In genomic region chr5:24100106-24100809, GRCm38 (mm10) we compare ENCODE assay signal across 8 mouse cellular contexts. TPM values are rescaled to one million over a fixed set of nuclear protein-coding genes. Genes with fewer than 3 reads are reported as not detected.
DNase-seq lines count a peak whose midpoint lies in the region; ATAC-seq lines count a peak whose summit lies in the region.

TSS of gene Klhl7 (plus strand) at chr5:24100605.

- WGBS in heart, embryonic 14.5 days: 3% methylated on average over 47 of the region's 47 CpGs
- 2% methylated on average over 47 of the region's 47 CpGs for WGBS in liver, embryonic 15.5 days (ENCODE audit: insufficient replicate concordance)
- WGBS in neural tube, embryonic 12.5 days: 1% methylated on average over 47 of the region's 47 CpGs

- H3K9ac ChIP-seq in heart, embryonic 14.5 days (ENCODE audit: low read length): peak within 1 kb of the TSS; percentile 88
- H3K9ac ChIP-seq in liver, embryonic 15.5 days: peak within 1 kb of the TSS; percentile 91
- peak within 1 kb of the TSS; percentile 89 for H3K9ac ChIP-seq in neural tube, embryonic 12.5 days

- H3K9me3 ChIP-seq in heart, embryonic 14.5 days (ENCODE audit: control insufficient read depth, low read length): no peaks in the 10 kb centered on the region
- no peaks in the 10 kb centered on the region for H3K9me3 ChIP-seq in liver, embryonic 15.5 days (replicated peaks)
- H3K9me3 ChIP-seq in neural tube, embryonic 12.5 days: no peaks in the 10 kb centered on the region

- no peaks in the 10 kb centered on the region for H3K27me3 ChIP-seq in heart, embryonic 14.5 days (ENCODE audit: control insufficient read depth, insufficient read depth, low read length)
- H3K27me3 ChIP-seq in liver, embryonic 15.5 days: peaks cover 4% of the 10 kb centered on the region; the same call in 1 of the 2 replicates
- no peaks in the 10 kb centered on the region for H3K27me3 ChIP-seq in neural tube, embryonic 12.5 days (replicated peaks)

- ATAC-seq in CD4-positive, CD25-positive, alpha-beta regulatory T cell, adult 4 months: peak; percentile 75
- ATAC-seq in heart, embryonic 14.5 days (ENCODE audit: insufficient number of reproducible peaks, insufficient read depth, low FRiP score, low read depth): peak; percentile 95
- peak; percentile 92 for ATAC-seq in liver, embryonic 15.5 days (ENCODE audit: insufficient read depth)
- peak; percentile 95 for ATAC-seq in neural tube, embryonic 12.5 days (ENCODE audit: low FRiP score, low read depth)

- peak; percentile 67 for DNase-seq in fibroblast of lung, adult 2 months (ENCODE audit: low read depth)
- DNase-seq in kidney, postnatal 14 days: peak; percentile 91
- DNase-seq in telencephalon, adult 2 months (ENCODE audit: low read depth, low spot score): peak; percentile 80

- H3K4me1 ChIP-seq in brown adipose tissue, adult 24 weeks (ENCODE audit: control insufficient read depth, insufficient read depth, insufficient read length, low read length): peaks cover 2% of the 10 kb centered on the region; the same call in 1 of the 2 replicates
- no peaks in the 10 kb centered on the region; a peak in 1 of 4 replicates for H3K4me1 ChIP-seq in heart, embryonic 14.5 days (ENCODE audit: control insufficient read depth in 2 of 2, insufficient read depth in 2 of 2, low read length in 2 of 2)
- peaks cover 20% of the 10 kb centered on the region for H3K4me1 ChIP-seq in liver, embryonic 15.5 days (replicated peaks)
- peaks cover 18% of the 10 kb centered on the region for H3K4me1 ChIP-seq in neural tube, embryonic 12.5 days

- H3K36me3 ChIP-seq in heart, embryonic 14.5 days (ENCODE audit: control insufficient read depth, insufficient read depth, low read length): no peaks in the 10 kb centered on the region
- H3K36me3 ChIP-seq in liver, embryonic 15.5 days (replicated peaks): peaks cover 4% of the 10 kb centered on the region; the same call in 1 of the 2 replicates
- no peaks in the 10 kb centered on the region for H3K36me3 ChIP-seq in neural tube, embryonic 12.5 days

- peak within 1 kb of the TSS; percentile 76 for H3K4me3 ChIP-seq in brown adipose tissue, adult 24 weeks (ENCODE audit: insufficient read depth, low read depth, low read length)
- H3K4me3 ChIP-seq in heart, embryonic 14.5 days (ENCODE audit: control insufficient read depth in 1 of 2, insufficient read depth in 1 of 2, low read depth in 1 of 2, low read length in 2 of 2): peak within 1 kb of the TSS; percentile 89 to 97
- H3K4me3 ChIP-seq in liver, embryonic 15.5 days (replicated peaks): peak within 1 kb of the TSS; percentile 85
- H3K4me3 ChIP-seq in neural tube, embryonic 12.5 days: peak within 1 kb of the TSS; percentile 82

- peak within 1 kb of the TSS; percentile 82 for H3K4me2 ChIP-seq in heart, embryonic 14.5 days (ENCODE audit: low read length)
- H3K4me2 ChIP-seq in liver, embryonic 15.5 days: peak within 1 kb of the TSS; percentile 74
- H3K4me2 ChIP-seq in neural tube, embryonic 12.5 days (replicated peaks): peak within 1 kb of the TSS; percentile 60

- peak within 1 kb of the TSS; percentile 65 for H3K27ac ChIP-seq in brown adipose tissue, adult 24 weeks (replicated peaks; ENCODE audit: low read depth, low read length)
- H3K27ac ChIP-seq in heart, embryonic 14.5 days (replicated peaks in 1 of 2; ENCODE audit: control insufficient read depth in 1 of 2, insufficient read depth in 1 of 2, low read depth in 2 of 2, low read length in 2 of 2): peak within 1 kb of the TSS; percentile 91 to 96
- peak within 1 kb of the TSS; percentile 98 for H3K27ac ChIP-seq in liver, embryonic 15.5 days (replicated peaks)
- H3K27ac ChIP-seq in neural tube, embryonic 12.5 days: peak within 1 kb of the TSS; percentile 95

RNA-seq across cellular contexts. Expression of gene Klhl7, which starts in this region (rescaled TPM):
- polyA plus RNA-seq in CD4-positive, CD25-positive, alpha-beta regulatory T cell, adult 4 months (2017; shearing (Covaris generic)): 10 to 100 TPM; 11.9 to 12.8 TPM
- polyA plus RNA-seq in brown adipose tissue, adult 24 weeks (2012; ENCODE audit: insufficient read depth, insufficient read length, missing spikeins): 15.2 and 23.4 TPM in 2 replicates
- 45.7 and 51.0 TPM in 2 replicates for polyA plus RNA-seq in heart, embryonic 14.5 days (2014; fragmentation: Nextera tagmentation; extraction: Ambion mirVana)
- 18.2 and 19.6 TPM in 2 replicates for polyA plus RNA-seq in liver, embryonic 15.5 days (2015; fragmentation: Nextera tagmentation; extraction: Ambion mirVana)
- 109 and 113 TPM in 2 replicates for polyA plus RNA-seq in neural tube, embryonic 12.5 days (2016; fragmentation: Nextera tagmentation; extraction: Ambion mirVana)

Comparison
In these comparisons a context has a peak if more than half of its experiments do, and no peak if none do; other contexts are left out.
1. Peak in every context shown above with its lines: DNase-seq, ATAC-seq, H3K4me3 ChIP-seq and H3K27ac ChIP-seq.